Mouse (Mus musculus) bone marrow macrophage, adult 2 months (primary cell): Measurements from ENCODE around the gene Gm16405. TPM values are rescaled to one million over a fixed set of nuclear protein-coding genes. Genes with fewer than 3 reads are reported as not detected.
"Not testable (repeated sequence)": the region's sequence is repeated elsewhere in the genome, so short reads cannot be mapped to it uniquely, and the experiment has no call there.

Experiments
- H3K27ac ChIP-seq: 2 replicates; pipeline ENCODE4 v1.5.1; 2012; ENCODE audit warnings: low read depth, low read length; ENCODE audit not compliant: insufficient read depth
- H3K4me1 ChIP-seq: 2 replicates; pipeline ENCODE4 v1.6.1; 2012; ENCODE audit warnings: low read length; ENCODE audit not compliant: control insufficient read depth, insufficient read depth
- H3K4me3 ChIP-seq: 2 replicates; pipeline ENCODE4 v1.5.1; 2012; ENCODE audit warnings: mild to moderate bottlenecking, low read length, moderate library complexity; ENCODE audit not compliant: insufficient read depth
- polyA plus RNA-seq: library from polyadenylated mRNA; stranded (reverse); fragments of >200 nt; gene quantifications from 2 replicates; pipeline ENCODE4 v1.2.4, GENCODE M21; 2012; ENCODE audit not compliant: missing spikeins, insufficient read depth, insufficient read length

The Gm16405 gene
- not detected in 2 replicates for polyA plus RNA-seq

GRCm38 (mm10) chrX:54530908-54531307, at the start of gene Gm16405:
Gene Gm16405 (plus strand): TSS chrX:54531208.
- not testable (repeated sequence) for H3K27ac ChIP-seq, H3K4me1 ChIP-seq, H3K4me3 ChIP-seq

Other genes with a start within 250 kb of the Gm16405 start
- gene Gm16430, start 91.0 kb downstream of the Gm16405 start, polyA plus RNA-seq = not detected in 2 replicates